Mouse (Mus musculus) CH12.LX (cell line): ENCODE measurements around the gene Rerg. TPM values are rescaled to one million over a fixed set of nuclear protein-coding genes. Genes with fewer than 3 reads are reported as not detected.

Experiments
- DNase-seq: peaks from one replicate; pipeline ENCODE4 v3.0.0-alpha.2; 2013; ENCODE audit errors: extremely low read depth
- H3K27ac ChIP-seq: 2 replicates; pipeline ENCODE4 v1.5.1; 2012; ENCODE audit warnings: low read depth, mild to moderate bottlenecking, control low read depth, moderate library complexity; ENCODE audit not compliant: insufficient read depth
- H3K27me3 ChIP-seq: replicated peaks from 2 replicates; pipeline ENCODE3; 2012; ENCODE audit warnings: inconsistent platforms
- H3K36me3 ChIP-seq, 2 experiments: replicated peaks in 1 of 2; 2 replicates each; pipeline versions ENCODE3 to v1.6.1; 2012; ENCODE audit warnings: inconsistent platforms in 1 of 2, low read length in 1 of 2, mild to moderate bottlenecking in 1 of 2, mixed read lengths in 1 of 2, moderate library complexity in 1 of 2; ENCODE audit not compliant: control insufficient read depth in 1 of 2, insufficient read depth in 1 of 2
- H3K4me1 ChIP-seq, 2 experiments: 2 replicates each; pipeline ENCODE4 v1.6.1; 2012; ENCODE audit warnings: inconsistent platforms in 1 of 2, moderate library complexity in 1 of 2; ENCODE audit not compliant: insufficient read depth in 2 of 2, control insufficient read depth in 1 of 2
- H3K4me2 ChIP-seq: 2 replicates; pipeline ENCODE4 v1.6.1; 2012; ENCODE audit warnings: low read depth, mild to moderate bottlenecking, control low read depth; ENCODE audit not compliant: poor library complexity, insufficient read depth, severe bottlenecking
- H3K4me3 ChIP-seq, 3 experiments: fragments of 150-350 bp in 1 of 3; sonication (generic) in 1 of 3; replicated peaks in 1 of 3; 2 replicates each; pipeline versions ENCODE3 to v1.5.1; 2011 to 2012; ENCODE audit warnings: low read depth in 2 of 3, low read length in 2 of 3, mild to moderate bottlenecking in 2 of 3, moderate library complexity in 2 of 3, control low read depth in 1 of 3, improper control_type of control experiment in 1 of 3, inconsistent platforms in 1 of 3, mixed read lengths in 1 of 3; ENCODE audit not compliant: poor library complexity in 1 of 3
- H3K79me2 ChIP-seq: replicated peaks from 2 replicates; pipeline ENCODE4 v1.6.1; 2012; ENCODE audit warnings: mild to moderate bottlenecking, moderate library complexity; ENCODE audit not compliant: control insufficient read depth, poor library complexity, insufficient read depth, severe bottlenecking; ENCODE audit errors: extremely low read depth
- H3K9ac ChIP-seq: 2 replicates; pipeline ENCODE4 v1.6.1; 2012; ENCODE audit warnings: low read depth, mild to moderate bottlenecking, control low read depth, moderate library complexity; ENCODE audit not compliant: insufficient read depth
- H3K9me3 ChIP-seq: replicated peaks from 2 replicates; pipeline ENCODE3; 2012; ENCODE audit warnings: low read length, inconsistent platforms, mixed read lengths
- CHD1 ChIP-seq: IDR thresholded peaks from 2 replicates; pipeline ENCODE4 v1.6.1; 2012; ENCODE audit warnings: low read depth, low read length, improper control_type of control experiment, inconsistent platforms
- CTCF ChIP-seq, 2 experiments: IDR thresholded peaks in 1 of 2; conservative IDR thresholded peaks in 1 of 2; 2 replicates each; pipeline ENCODE4 v1.5.1; 2011 to 2012; ENCODE audit warnings: low read depth in 2 of 2, low read length in 2 of 2, improper control_type of control experiment in 1 of 2, inconsistent platforms in 1 of 2, mild to moderate bottlenecking in 1 of 2, moderate library complexity in 1 of 2
- ELF1 ChIP-seq: IDR thresholded peaks from 2 replicates; pipeline ENCODE4 v1.6.1; 2014; ENCODE audit warnings: low read depth, mild to moderate bottlenecking, inconsistent platforms, low read length, improper control_type of control experiment
- GABPA ChIP-seq: IDR thresholded peaks from 2 replicates; pipeline ENCODE4 v1.6.1; 2012; ENCODE audit warnings: low read depth, low read length, improper control_type of control experiment, inconsistent platforms; ENCODE audit not compliant: insufficient replicate concordance
- IRF4 ChIP-seq: IDR thresholded peaks from 2 replicates; pipeline ENCODE4 v1.6.1; 2014; ENCODE audit warnings: low read depth, mild to moderate bottlenecking, inconsistent platforms, low read length, improper control_type of control experiment
- JUN ChIP-seq: IDR thresholded peaks from 2 replicates; pipeline ENCODE4 v1.6.1; 2011; ENCODE audit warnings: low read depth, mild to moderate bottlenecking, low read length, improper control_type of control experiment, moderate library complexity; ENCODE audit not compliant: insufficient read depth
- JUND ChIP-seq: conservative IDR thresholded peaks from 2 replicates; pipeline ENCODE4 v1.6.1; 2011; ENCODE audit warnings: low read depth, low read length, improper control_type of control experiment
- MAFK ChIP-seq: IDR thresholded peaks from 2 replicates; pipeline ENCODE4 v1.6.1; 2011; ENCODE audit warnings: low read length, improper control_type of control experiment; ENCODE audit not compliant: insufficient replicate concordance
- MXI1 ChIP-seq: IDR thresholded peaks from 2 replicates; pipeline ENCODE4 v1.6.1; 2011; ENCODE audit warnings: mild to moderate bottlenecking, low read depth, low read length, improper control_type of control experiment
- MYC ChIP-seq: IDR thresholded peaks from 2 replicates; pipeline ENCODE4 v1.6.1; 2011; ENCODE audit warnings: low read depth, mild to moderate bottlenecking, improper control_type of control experiment, low read length
- NELFE ChIP-seq: IDR thresholded peaks from 2 replicates; pipeline ENCODE4 v1.6.1; 2011; ENCODE audit warnings: low read depth, low read length, improper control_type of control experiment
- PAX5 ChIP-seq: IDR thresholded peaks from 2 replicates; pipeline ENCODE4 v1.6.1; 2012; ENCODE audit warnings: low read length, inconsistent platforms, mixed read lengths
- POLR2A ChIP-seq: IDR thresholded peaks from 2 replicates; pipeline ENCODE4 v1.6.1; 2011; ENCODE audit warnings: low read depth, mild to moderate bottlenecking, improper control_type of control experiment, low read length
- RAD21 ChIP-seq: IDR thresholded peaks from 2 replicates; pipeline ENCODE4 v1.6.1; 2011; ENCODE audit warnings: low read depth, mild to moderate bottlenecking, low read length, improper control_type of control experiment, moderate library complexity
- RCOR1 ChIP-seq: conservative IDR thresholded peaks from 2 replicates; pipeline ENCODE4 v1.6.1; 2012; ENCODE audit warnings: low read depth, mild to moderate bottlenecking, inconsistent platforms, low read length, improper control_type of control experiment
- SIN3A ChIP-seq: IDR thresholded peaks from 2 replicates; pipeline ENCODE4 v1.6.1; 2012; ENCODE audit warnings: low read length, improper control_type of control experiment, inconsistent platforms
- SMC3 ChIP-seq: IDR thresholded peaks from 2 replicates; pipeline ENCODE4 v1.6.1; 2011; ENCODE audit warnings: low read depth, low read length, improper control_type of control experiment
- TBP ChIP-seq: conservative IDR thresholded peaks from 2 replicates; pipeline ENCODE4 v1.6.1; 2011; ENCODE audit warnings: low read depth, low read length, improper control_type of control experiment
- TCF12 ChIP-seq: IDR thresholded peaks from 2 replicates; pipeline ENCODE4 v1.6.1; 2014; ENCODE audit warnings: low read depth, mild to moderate bottlenecking, inconsistent platforms, low read length, improper control_type of control experiment
- UBTF ChIP-seq: IDR thresholded peaks from 2 replicates; pipeline ENCODE4 v1.6.1; 2012; ENCODE audit warnings: low read depth, mild to moderate bottlenecking, inconsistent platforms, low read length, improper control_type of control experiment, moderate library complexity
- USF2 ChIP-seq: conservative IDR thresholded peaks from 2 replicates; pipeline ENCODE4 v1.6.1; 2011; ENCODE audit warnings: low read depth, low read length, improper control_type of control experiment
- ZC3H11A ChIP-seq: IDR thresholded peaks from 2 replicates; pipeline ENCODE4 v1.6.1; 2012; ENCODE audit warnings: low read depth, mild to moderate bottlenecking, inconsistent platforms, low read length, improper control_type of control experiment
- ZKSCAN1 ChIP-seq: IDR thresholded peaks from 2 replicates; pipeline ENCODE4 v1.6.1; 2012; ENCODE audit warnings: low read depth, inconsistent platforms, low read length, improper control_type of control experiment, borderline replicate concordance
- ZMIZ1 ChIP-seq: IDR thresholded peaks from 2 replicates; pipeline ENCODE4 v1.6.1; 2012; ENCODE audit warnings: low read depth, mild to moderate bottlenecking, inconsistent platforms, low read length, improper control_type of control experiment
- ZNF384 ChIP-seq: IDR thresholded peaks from 2 replicates; pipeline ENCODE4 v1.6.1; 2012; ENCODE audit warnings: low read depth, low read length, improper control_type of control experiment, inconsistent platforms
- dilution Hi-C: fragments of 300-500 bp; cut with MboI; formaldehyde crosslinking; loops from 2 replicates; pipeline ENCODE4 v1.14.3; 2020; ENCODE audit warnings: low sequenced_read_pairs; ENCODE audit not compliant: extremely low pct_unique_long_range_greater_than_20kb, extremely low pct_ligation_motif_present
- in situ Hi-C: fragments of 300-500 bp; cut with MboI; formaldehyde crosslinking; loops from 3 replicates; pipeline ENCODE4 v1.14.3; 2019; ENCODE audit warnings: low sequenced_read_pairs, low pct_ligation_motif_present, low pct_unique_long_range_greater_than_20kb, mixed read lengths
- polyA plus RNA-seq: library from polyadenylated mRNA; unstranded; fragments of >175 nt; gene quantifications from 2 replicates; pipeline ENCODE4 v1.2.1, GENCODE M21; 2012; ENCODE audit warnings: low read depth; ENCODE audit not compliant: insufficient read length
- total RNA-seq, 2 experiments: library from RNA; depleted of rRNA; stranded (reverse); fragments of 300-350 nt in 1 of 2; fragments of >200 nt in 1 of 2; gene quantifications; 2 replicates each; pipeline ENCODE4 v1.2.3; 2012 to 2014

Gene Rerg
- total and polyA plus RNA-seq, 3 experiments, result not detected

DNA sequence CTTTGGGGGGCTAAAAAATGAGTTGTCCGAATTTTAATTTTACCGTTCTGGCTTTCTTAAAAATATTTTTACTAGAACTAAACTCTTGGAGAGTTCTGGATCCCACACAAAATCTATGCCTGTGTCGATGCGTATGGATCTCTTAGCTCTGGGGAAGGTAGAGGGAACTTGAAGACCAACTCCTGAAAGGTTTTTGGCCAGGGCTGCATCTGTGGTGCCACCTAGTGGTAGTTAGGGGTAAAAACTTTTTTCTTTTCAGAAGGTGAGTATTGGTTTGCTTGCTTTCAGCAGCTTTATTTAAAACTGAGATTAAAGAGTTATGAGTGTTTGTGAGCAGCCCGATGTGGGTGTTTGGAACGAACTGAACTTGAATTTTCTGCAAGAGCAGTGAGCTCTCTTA lies 21.8 kb upstream of the Rerg start:
- no peaks in the 10 kb centered on the region for H3K36me3 ChIP-seq
- no peak overlapping the region for H3K27ac ChIP-seq
- TF ChIP-seq ELF1 (no peak), POLR2A (no peak), ZC3H11A (peak; percentile 24; the same call in 1 of the 2 replicates), SMC3 (peak; percentile 79), CTCF (conservative IDR thresholded peaks at IDR 0.05 in 1 of 2, IDR thresholded peaks at IDR 0.05 in 1 of 2; ENCODE audit: low read depth in 2 of 2, low read length in 2 of 2) (peak; percentile 80 to 87), NELFE (peak; percentile 35; the same call in 1 of the 2 replicates), RAD21 (peak; percentile 82), PAX5 (no peak), ZMIZ1 (no peak)
- no peak overlapping the region for H3K4me2 ChIP-seq
- no peak overlapping the region for H3K4me3 ChIP-seq
- H3K4me1 ChIP-seq, result no peaks in the 10 kb centered on the region
- no peaks in the 10 kb centered on the region for H3K9me3 ChIP-seq
- peak; percentile 73 for DNase-seq
- no peak overlapping the region for H3K9ac ChIP-seq
- no peaks in the 10 kb centered on the region for H3K27me3 ChIP-seq
- in situ Hi-C loops (loop anchor here (25.0 kb wide), 2 partner anchors 105 to 545 kb away; partner anchors contain the start of gene Strap), dilution Hi-C loops (no loop called here)
- no peaks in the 10 kb centered on the region for H3K79me2 ChIP-seq

GRCm38 (mm10) chr6:137191026-137191425 lies 20.7 kb upstream of the Rerg start:
- Histone ChIP-seq H3K36me3 (no peaks in the 10 kb centered on the region), H3K79me2 (no peaks in the 10 kb centered on the region), H3K27me3 (no peaks in the 10 kb centered on the region), H3K4me3 (no peak overlapping the region), H3K9ac (no peak overlapping the region), H3K27ac (no peak overlapping the region), H3K9me3 (no peaks in the 10 kb centered on the region), H3K4me2 (no peak overlapping the region), H3K4me1 (no peaks in the 10 kb centered on the region)
- dilution Hi-C loops, result no loop called here
- DNase-seq, result no peak
- in situ Hi-C loops, result loop anchor here (25.0 kb wide), 2 partner anchors 104 to 546 kb away; partner anchors contain the start of gene Strap
- TF ChIP-seq ZC3H11A (no peak), MXI1 (no peak), JUND (no peak), MYC (no peak), RAD21 (no peak), ZNF384 (no peak), NELFE (no peak)

DNA sequence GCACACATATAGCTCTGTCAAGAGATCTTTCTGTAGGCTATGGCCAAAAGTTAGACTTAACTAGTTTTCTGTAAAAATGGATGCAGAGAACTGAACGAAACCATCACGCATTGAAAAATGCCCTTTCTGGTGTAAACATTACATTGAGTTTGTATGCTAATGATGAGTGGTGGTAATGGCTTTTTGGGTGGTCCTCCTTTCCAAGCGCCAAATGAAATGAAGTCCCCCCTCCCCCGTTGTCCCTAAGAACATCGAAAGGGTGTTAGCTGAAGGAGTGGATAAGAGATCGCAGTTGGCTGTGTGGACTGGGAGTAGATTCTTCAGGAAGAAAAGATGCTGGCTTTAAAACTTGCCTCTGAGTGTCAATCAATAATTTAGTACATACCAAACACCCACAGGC lies 20.3 kb upstream of the Rerg start:
- Histone ChIP-seq H3K9me3 (no peaks in the 10 kb centered on the region), H3K27me3 (no peaks in the 10 kb centered on the region), H3K4me1 (no peaks in the 10 kb centered on the region), H3K27ac (no peak overlapping the region), H3K4me3 (no peak overlapping the region)
- in situ Hi-C loops, result loop anchor here (25.0 kb wide), 2 partner anchors 103 to 547 kb away; partner anchors contain the start of gene Strap
- no peak for DNase-seq
- no peak for TF ChIP-seq IRF4
- TF ChIP-seq SIN3A, result no peak
- TF ChIP-seq NELFE, result no peak
- TF ChIP-seq MAFK, result no peak
- no peak for TF ChIP-seq ZKSCAN1
- TF ChIP-seq TBP, result no peak
- TF ChIP-seq CHD1, result no peak
- TF ChIP-seq TCF12, result no peak
- no peak for TF ChIP-seq JUN
- no peak for TF ChIP-seq RCOR1
- TF ChIP-seq ZNF384, result no peak
- TF ChIP-seq UBTF, result no peak
- no peak for TF ChIP-seq USF2
- no peak for TF ChIP-seq GABPA
- TF ChIP-seq, all 38 proteins: peak for 0
- dilution Hi-C loops, result no loop called here
- Histone ChIP-seq H3K36me3 (no peaks in the 10 kb centered on the region), H3K79me2 (no peaks in the 10 kb centered on the region), H3K9ac (no peak overlapping the region), H3K4me2 (no peak overlapping the region)
